ENCODE assay signal across 21 mouse cellular contexts in genomic region chr11:18354866-18355265, GRCm38 (mm10).
A peak's percentile ranks its signal among the peaks of the same experiment; 100 is the strongest.
DNase-seq lines count a peak whose midpoint lies in the region; ATAC-seq and TF ChIP-seq lines count a peak whose summit lies in the region.
"Had no signal": no experiment of that assay in that cellular context is flagged by ENCODE, and none has a peak within 500 bp of the region (broad histone marks: within the 10 kb centered on the region; RNA-seq: fewer than 3 reads in every experiment).

No protein-coding gene starts in this region.

- peaks cover 6% of the 10 kb centered on the region; the same call in 1 of the 2 replicates for H3K4me1 ChIP-seq in heart, embryonic 12.5 days (replicated peaks)
- H3K4me1 ChIP-seq in lung, embryonic 14.5 days (ENCODE audit: insufficient read depth): no peaks in the 10 kb centered on the region
- H3K4me1 ChIP-seq: embryonic facial prominence, embryonic 13.5 days; hindbrain, embryonic 12.5 days; midbrain, embryonic 10.5 days; stomach, embryonic 15.5 days had no signal

- no peaks in the 10 kb centered on the region for H3K9me3 ChIP-seq in heart, embryonic 12.5 days (replicated peaks)
- no peaks in the 10 kb centered on the region for H3K9me3 ChIP-seq in lung, embryonic 14.5 days (ENCODE audit: low read depth, low read length)
- H3K9me3 ChIP-seq: embryonic facial prominence, embryonic 13.5 days; hindbrain, embryonic 12.5 days; midbrain, embryonic 10.5 days; neural tube, embryonic 12.5 days; stomach, embryonic 15.5 days had no signal

- 29% methylated on average over 3 of the region's 3 CpGs for WGBS in heart, embryonic 12.5 days
- 32% methylated on average over 3 of the region's 3 CpGs for WGBS in lung, embryonic 14.5 days

- H3K27me3 ChIP-seq in heart, embryonic 12.5 days (replicated peaks): no peaks in the 10 kb centered on the region
- H3K27me3 ChIP-seq in lung, embryonic 14.5 days (ENCODE audit: insufficient read depth, low read length): no peaks in the 10 kb centered on the region
- H3K27me3 ChIP-seq: embryonic facial prominence, embryonic 13.5 days; hindbrain, embryonic 12.5 days; neural tube, embryonic 12.5 days; stomach, embryonic 15.5 days had no signal

- TF ChIP-seq CTCF in lung, embryonic 14.5 days (IDR thresholded peaks at IDR 0.05; ENCODE audit: low read depth): no peak

- H3K9ac ChIP-seq in heart, embryonic 12.5 days: no peak overlapping the region
- H3K9ac ChIP-seq in lung, embryonic 14.5 days: no peak overlapping the region
- H3K9ac ChIP-seq: embryonic facial prominence, embryonic 13.5 days; hindbrain, embryonic 12.5 days; neural tube, embryonic 12.5 days; stomach, embryonic 15.5 days had no signal

- DNase-seq in heart, adult 18-20 months: peak; percentile 28 to 54
- DNase-seq in urinary bladder, postnatal 14 days (ENCODE audit: low spot score): peak; percentile 9
- no peak for DNase-seq in urinary bladder, adult 18-20 months (ENCODE audit: low spot score in 2 of 2)
- DNase-seq in lung, embryonic 14.5 days: peak; percentile 37
- DNase-seq in thymus, adult 18-20 months: no peak
- DNase-seq in frontal cortex, postnatal 14 days (ENCODE audit: low spot score in 2 of 2): no peak
- no peak for DNase-seq in natural killer cell, adult 2 months (ENCODE audit: low spot score in 2 of 2)
- DNase-seq: cerebellum, adult 11-12 months; kidney, adult 9 months; kidney, postnatal 36 days; left cerebral cortex, postnatal 4 days; right cerebral cortex, postnatal 14 days; thymus, postnatal 36 days had no signal

- H3K4me2 ChIP-seq in heart, embryonic 12.5 days: no peak overlapping the region
- H3K4me2 ChIP-seq in lung, embryonic 14.5 days: no peak overlapping the region
- H3K4me2 ChIP-seq: embryonic facial prominence, embryonic 13.5 days; hindbrain, embryonic 12.5 days; liver, embryonic 11.5 days; neural tube, embryonic 12.5 days; stomach, embryonic 15.5 days had no signal

- no peaks in the 10 kb centered on the region for H3K36me3 ChIP-seq in heart, embryonic 12.5 days
- H3K36me3 ChIP-seq in lung, embryonic 14.5 days (ENCODE audit: insufficient read depth): no peaks in the 10 kb centered on the region
- H3K36me3 ChIP-seq: embryonic facial prominence, embryonic 13.5 days; hindbrain, embryonic 12.5 days; midbrain, embryonic 10.5 days; neural tube, embryonic 12.5 days; stomach, embryonic 15.5 days had no signal

- no peak overlapping the region for H3K27ac ChIP-seq in heart, embryonic 12.5 days (ENCODE audit: poor library complexity, severe bottlenecking)
- no peak overlapping the region for H3K27ac ChIP-seq in lung, embryonic 14.5 days (ENCODE audit: low read depth)
- H3K27ac ChIP-seq: embryonic facial prominence, embryonic 13.5 days; hindbrain, embryonic 12.5 days; midbrain, embryonic 10.5 days; neural tube, embryonic 12.5 days; stomach, embryonic 15.5 days had no signal

- ATAC-seq in heart, embryonic 12.5 days (ENCODE audit: insufficient number of reproducible peaks, low FRiP score): no peak
- ATAC-seq in lung, embryonic 14.5 days (ENCODE audit: insufficient read depth): no peak
- ATAC-seq: inflammation-experienced regulatory T-cells, adult 6 months had no signal

- no peak overlapping the region for H3K4me3 ChIP-seq in heart, embryonic 12.5 days
- no peak overlapping the region for H3K4me3 ChIP-seq in lung, embryonic 14.5 days (ENCODE audit: low read depth, low read length)
- H3K4me3 ChIP-seq: embryonic facial prominence, embryonic 13.5 days; hindbrain, embryonic 12.5 days; midbrain, embryonic 10.5 days; neural tube, embryonic 12.5 days; stomach, embryonic 15.5 days had no signal

Comparison
In these comparisons a context has a peak if more than half of its experiments do, and no peak if none do; other contexts are left out.
1. DNase-seq: peak in heart, adult 18-20 months (2 of 2), urinary bladder, postnatal 14 days (single experiment) and lung, embryonic 14.5 days (single experiment); none in urinary bladder, adult 18-20 months (0 of 2), thymus, adult 18-20 months (0 of 2), frontal cortex, postnatal 14 days (0 of 2) and natural killer cell, adult 2 months (0 of 2).